Mouse (Mus musculus): ENCODE data around the gene Nav3.

Nav3 gene

DNA sequence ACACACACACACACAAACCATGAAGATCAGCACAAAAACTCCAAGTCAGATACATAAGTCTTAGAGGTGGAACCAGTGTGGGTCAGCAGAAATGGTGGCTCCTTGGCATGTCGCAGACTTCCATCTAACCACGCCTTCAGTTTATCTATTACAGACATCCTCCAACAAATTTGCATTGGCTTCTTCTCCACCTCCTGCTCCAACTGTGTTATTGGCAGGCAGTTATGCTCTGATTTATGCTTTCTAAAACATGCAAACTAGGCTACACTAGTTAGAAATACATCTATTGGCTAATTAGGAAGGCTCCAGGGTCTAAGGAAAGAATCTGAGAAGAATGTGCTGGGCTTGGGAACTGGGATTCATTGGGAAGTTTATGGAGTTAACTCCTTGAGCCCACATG, 75.2 kb downstream of the Nav3 start:
- no peak for DNase-seq (ENCODE audit: low spot score)

DNA sequence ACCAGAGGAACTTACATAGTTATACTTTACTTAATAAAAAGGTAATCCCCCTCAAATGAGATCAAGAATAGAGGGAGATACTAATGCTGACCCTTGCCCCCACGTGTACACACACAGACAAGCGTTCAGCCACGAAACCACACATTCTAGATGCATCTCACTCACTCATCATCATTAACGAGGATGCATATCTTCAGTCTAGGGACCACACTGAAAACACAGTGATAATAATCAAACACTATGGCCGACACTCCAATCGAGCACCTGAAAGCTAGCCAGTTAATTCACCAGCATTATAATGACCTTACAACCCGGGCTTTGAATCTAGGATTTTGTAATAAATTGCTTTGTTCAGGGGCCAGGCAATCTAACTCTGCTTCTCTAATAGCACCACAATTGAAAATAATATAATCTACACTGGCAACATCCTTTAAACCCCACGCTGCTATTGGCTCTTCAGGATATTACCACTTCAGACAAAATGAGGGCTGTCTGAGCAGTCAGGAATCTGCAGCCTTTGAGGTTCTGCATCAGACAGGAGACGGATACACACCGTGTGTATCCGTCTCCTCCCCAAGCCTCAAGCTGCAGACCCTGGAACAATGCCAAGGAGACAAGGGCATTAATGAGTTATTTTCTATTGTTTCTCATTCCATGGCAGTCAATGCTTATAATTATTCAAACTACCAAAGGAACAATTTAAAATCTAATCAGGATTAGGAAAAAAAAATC, 83.1 kb downstream of the Nav3 start:
- no peak for DNase-seq (ENCODE audit: low spot score)

DNA sequence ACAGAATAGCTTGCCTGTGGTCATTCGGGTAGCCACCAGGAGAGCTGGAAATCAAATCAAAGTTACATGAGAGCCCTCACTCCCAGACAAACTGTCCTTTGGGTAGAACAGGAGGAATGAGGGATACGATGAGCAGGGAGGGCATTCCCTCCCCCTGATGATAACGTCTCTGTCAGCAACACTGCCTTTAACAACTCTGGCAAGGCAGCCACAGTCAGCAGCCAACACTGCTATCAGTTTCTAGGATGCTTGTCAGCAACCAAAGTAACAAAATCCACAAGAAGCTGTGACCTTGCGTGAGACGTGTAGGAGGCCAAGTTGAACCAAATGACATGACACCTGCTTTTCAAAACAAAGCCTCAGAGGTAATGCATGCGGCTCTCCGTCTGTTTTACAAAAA, 103.9 kb downstream of the Nav3 start:
- DNase-seq (ENCODE audit: low spot score): no peak

DNA sequence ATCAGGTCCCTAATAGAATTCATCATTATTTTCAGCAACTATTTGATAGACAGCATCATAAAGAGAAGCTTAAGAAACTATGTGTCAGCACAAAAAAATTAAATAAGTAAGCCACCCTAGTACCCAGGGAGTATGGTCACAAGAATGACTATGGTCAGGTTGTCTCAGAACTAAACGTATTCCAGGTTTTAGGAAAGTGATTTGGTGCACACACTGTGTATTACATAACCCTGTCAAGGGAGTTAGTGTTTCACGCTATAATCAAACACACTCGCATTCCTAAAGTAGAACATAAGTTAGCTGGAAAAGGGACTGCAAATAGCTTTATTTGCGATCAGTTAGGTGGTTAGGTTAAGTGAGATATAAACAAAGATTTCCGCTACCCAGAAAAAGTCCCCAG, 126.0 kb downstream of the Nav3 start:
- DNase-seq (ENCODE audit: low spot score): no peak

DNA sequence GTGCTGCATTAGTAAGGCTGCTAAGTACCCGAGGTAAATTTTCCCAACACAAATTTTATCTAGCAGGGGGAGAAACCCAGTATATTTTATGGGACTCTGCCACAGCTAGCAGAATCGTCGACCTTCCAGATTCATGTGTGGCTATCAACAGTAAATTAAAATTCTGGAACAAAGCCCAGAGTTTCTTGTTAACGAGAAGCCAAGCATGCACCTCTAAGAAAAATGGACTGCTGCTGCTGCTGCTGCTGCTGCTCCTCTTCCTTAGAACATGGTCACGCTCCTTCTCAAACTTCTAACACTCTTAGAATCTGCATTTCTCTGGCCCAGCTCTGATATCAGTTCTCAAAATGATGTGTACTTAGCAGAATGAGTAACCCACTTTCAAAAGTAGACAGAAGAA, 126.4 kb downstream of the Nav3 start:
- DNase-seq (ENCODE audit: low spot score): no peak

DNA sequence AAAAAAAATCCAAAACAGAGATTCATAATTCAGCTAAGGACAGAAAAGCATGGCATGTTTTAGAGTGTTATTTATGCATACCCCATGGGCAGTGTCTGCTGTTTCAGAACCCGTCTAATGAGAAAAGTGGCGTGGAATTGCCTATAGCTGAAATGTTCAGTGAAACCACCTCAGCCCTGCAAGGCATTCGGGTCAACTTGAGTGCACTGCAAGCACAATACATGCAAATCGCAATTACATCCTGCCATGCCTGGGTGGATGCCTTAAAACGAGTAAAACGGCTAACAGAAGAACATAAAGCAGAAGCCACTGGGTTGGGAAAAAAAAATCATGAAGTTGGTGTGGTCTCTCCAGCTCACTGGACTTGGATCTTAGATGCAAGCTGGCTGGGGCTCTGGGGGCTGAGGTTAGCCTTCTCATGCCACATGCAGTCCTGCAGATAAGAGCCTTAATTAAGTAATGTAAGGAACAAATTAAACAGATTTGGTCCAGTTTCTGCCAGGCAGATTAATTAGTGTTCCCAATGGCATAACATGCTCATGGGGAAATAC, 133.8 kb downstream of the Nav3 start:
- DNase-seq (ENCODE audit: low spot score): no peak

DNA sequence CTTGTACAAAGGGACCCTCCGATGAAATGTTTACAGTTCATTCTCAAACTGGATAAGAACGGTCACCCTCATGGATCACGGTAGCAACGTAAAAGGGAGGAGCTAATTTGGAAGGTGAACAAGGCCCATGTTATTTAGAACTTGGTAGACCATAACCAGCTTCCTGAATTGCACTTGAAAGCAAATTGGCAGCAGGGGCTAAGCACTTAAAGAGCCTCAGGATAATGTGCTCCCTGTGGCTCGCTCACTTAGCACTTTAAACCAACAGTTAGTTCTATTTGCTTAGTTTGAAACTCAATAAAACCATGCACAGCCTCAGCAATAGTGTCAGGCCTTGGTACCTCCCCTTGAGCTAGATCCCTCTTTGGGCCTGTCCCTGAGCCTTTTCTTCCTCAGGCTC, 138.7 kb downstream of the Nav3 start:
- DNase-seq (ENCODE audit: low spot score): no peak

DNA sequence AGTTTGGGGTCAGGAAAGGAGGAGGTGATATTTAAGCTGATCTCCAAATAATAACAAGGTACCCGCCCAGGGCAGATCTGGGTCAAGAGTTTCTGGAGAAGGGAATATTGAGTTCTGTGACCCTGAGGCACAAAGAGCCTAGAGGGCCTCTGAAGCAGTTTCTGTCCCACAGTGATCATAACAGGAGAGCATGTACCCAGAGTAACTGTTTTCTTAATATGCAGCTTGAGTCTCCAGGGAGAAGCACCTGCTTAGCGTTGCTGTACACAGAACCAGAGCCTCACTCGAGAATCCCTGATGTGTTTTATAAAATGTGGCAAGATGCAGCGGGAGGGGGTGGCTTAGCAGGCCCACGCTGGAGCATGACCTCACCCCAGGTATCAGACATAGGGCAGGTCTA, 141.5 kb downstream of the Nav3 start:
- no peak for DNase-seq (ENCODE audit: low spot score)

DNA sequence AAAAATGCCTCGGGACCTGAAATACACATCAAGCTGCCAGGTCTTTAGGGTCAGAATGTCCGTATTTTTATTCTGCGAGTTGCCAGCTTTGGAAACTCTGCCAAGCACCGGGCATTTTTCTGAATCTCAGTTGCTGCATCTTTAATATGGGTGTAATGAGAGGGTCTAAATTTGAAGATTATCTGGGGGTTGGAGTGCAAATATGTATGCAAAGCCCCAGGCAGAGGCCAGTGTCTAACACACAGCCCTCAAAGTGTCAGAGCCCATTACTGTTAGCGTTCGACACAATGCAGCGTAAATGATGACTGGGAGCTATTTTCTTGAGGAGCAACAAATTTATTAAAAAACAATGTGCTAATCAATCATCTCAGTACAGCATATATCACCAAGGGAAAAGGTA, 142.0 kb downstream of the Nav3 start:
- DNase-seq (ENCODE audit: low spot score): no peak

DNA sequence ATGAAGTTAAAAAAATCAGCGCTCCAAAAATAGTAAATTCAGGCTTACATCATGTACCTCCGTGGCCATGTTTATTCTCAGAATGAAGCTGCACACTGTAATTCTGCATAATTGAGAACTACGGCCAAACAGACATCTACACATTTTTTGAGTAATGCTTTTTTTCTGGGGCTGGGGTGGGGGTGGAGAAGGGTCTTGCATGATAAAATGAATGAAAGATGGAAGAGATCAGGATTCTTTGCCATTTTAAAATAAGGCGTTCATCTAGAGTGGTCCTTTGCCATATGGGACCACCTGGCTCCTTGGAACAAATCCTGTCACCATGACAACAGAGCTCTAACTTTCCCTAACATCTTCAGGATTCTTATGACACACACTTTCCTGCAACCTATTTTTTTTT, 146.5 kb downstream of the Nav3 start:
- DNase-seq (ENCODE audit: low spot score): no peak

DNA sequence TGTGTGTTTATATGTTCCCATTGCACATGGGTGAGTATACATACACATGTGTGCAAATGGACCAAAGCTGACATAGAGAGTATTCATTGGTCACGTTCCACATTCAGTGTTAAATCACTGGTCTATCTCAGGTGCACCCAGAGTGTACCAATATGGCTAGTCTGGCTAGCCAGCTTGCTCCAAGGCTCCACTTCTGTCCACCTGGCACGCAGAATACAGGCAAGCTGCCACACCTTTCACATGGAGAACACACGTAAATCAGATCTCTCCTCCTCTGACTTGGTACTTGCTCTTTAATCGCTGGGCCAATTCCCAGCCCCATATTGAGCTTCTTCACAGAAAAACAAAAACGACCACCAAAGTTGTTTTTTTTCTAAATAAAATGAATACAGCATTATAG, 150.4 kb downstream of the Nav3 start:
- no peak for DNase-seq (ENCODE audit: low spot score)

DNA sequence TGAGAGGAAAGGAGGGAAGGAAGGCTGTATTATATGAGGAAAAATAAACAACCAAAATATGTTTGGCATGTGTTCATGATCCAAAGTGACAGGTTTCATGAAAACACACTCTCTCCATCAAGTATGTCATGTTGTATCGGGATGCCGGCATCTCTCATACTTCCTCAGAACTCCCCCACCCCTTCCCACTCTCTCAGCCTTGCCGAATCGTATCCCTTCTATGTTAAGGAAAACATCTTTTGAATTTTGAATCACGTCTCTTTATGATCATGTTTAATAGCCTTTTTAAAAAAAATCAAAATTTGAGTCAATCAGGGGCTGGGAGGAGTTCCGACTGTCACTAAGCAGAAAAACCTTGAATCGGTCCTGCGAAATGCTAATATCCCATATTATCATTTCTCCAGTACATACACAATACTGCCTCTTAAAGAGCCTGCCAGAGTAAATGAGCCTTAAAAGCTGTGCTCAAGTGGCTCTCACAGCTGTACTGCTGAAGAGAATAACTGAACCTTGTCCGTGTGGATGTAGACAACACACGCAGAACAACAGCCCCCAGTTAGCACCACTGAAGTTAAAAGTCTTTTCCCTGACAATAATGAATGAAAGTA, 165.9 kb downstream of the Nav3 start:
- DNase-seq (ENCODE audit: low spot score): no peak

DNA sequence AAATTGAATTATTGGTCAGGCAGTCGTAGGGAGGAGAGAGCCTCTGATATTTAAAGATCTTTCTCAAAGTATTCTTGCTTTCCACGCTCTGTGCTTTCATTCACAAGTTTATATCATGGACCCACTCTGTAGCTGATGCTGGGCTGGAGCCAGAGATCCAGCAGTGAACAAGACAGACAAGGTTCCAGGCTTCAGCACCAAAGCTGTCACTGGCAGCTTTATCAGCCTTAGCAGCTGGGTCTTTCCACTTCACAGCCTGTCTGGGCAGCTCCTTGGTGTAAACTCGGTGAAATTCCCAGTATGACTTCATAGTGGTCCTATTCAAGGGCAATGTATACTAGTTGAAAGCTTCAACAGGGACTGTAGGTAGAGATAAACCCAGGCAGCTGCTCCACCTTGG, 172.1 kb downstream of the Nav3 start:
- peak; percentile 1 for DNase-seq (ENCODE audit: low spot score)

DNA sequence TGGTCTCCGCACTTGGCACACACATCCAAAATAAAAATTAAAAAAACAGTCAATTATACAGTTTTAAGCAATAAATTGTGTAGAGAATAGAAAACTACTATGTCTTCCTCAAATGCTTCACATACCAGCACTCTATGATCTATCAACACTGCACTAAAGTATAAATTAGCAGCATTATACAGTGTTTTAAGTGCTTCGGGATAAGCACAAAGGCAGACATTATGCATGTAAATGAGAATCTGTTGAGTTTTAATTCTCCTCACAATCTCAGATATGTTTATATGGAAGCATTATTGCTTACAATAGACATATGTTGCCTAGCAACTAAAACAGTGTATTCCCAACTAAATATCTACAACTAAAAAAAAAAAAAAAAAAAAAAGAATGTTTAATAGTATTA, 183.2 kb downstream of the Nav3 start:
- no peak for DNase-seq (ENCODE audit: low spot score)

DNA sequence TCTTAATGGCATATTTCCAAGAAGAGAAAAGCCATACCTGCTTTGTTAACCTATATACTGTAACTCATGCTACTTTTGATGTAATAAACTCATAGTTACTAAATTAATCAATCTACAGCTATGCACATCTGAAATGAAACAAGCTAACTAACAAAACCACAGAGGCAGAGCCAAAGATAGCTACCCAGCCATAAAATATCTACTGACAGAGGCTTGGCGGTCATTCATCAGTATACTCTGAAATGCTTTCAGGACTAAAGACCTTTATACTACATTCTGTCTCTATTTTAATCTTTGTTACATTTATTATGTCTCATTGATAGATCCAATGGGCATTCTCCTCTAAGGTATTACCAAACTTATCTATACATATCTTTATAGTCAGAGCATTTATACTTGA, 185.4 kb downstream of the Nav3 start:
- DNase-seq (ENCODE audit: low spot score): no peak

DNA sequence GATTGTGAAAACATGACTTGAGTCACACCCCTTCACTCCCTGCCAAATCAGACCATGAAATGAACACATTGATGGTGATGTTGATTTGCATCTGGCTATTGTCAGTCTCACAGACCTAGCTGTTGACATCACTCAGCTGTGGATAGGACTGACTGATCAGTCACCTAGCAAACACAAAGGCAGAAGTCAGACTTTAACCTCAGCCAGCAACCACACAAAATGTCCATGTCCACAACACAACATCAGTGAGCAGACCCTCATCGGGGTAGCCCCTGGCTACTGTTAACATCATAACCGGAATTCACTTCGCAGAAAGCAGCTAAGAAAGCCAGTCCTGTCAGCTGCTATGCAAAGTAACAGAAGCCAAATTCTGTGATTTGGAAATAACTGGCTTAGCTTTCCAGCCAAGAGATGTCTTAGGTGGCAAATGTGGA, 213.9 kb downstream of the Nav3 start:
- DNase-seq (ENCODE audit: low spot score): peak; percentile 34

DNA sequence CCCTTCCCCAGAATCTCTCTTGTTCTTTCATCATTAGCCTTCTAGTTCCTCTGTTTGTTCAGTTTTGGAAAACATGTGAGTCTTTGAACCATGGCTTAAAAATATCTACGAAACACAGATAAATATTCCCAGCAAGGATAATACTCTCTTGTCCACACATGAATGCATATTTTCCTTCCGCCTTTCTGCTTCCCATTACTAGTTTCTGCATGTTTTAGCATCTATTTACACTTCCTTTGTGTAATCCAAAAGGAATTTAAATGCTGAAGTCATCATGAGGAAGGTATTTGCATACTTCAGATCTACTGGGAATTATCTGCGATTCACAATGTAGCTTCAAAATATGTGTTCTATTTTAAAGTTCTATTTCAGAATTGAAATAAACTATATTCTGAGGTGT, 215.3 kb downstream of the Nav3 start:
- DNase-seq (ENCODE audit: low spot score): no peak

DNA sequence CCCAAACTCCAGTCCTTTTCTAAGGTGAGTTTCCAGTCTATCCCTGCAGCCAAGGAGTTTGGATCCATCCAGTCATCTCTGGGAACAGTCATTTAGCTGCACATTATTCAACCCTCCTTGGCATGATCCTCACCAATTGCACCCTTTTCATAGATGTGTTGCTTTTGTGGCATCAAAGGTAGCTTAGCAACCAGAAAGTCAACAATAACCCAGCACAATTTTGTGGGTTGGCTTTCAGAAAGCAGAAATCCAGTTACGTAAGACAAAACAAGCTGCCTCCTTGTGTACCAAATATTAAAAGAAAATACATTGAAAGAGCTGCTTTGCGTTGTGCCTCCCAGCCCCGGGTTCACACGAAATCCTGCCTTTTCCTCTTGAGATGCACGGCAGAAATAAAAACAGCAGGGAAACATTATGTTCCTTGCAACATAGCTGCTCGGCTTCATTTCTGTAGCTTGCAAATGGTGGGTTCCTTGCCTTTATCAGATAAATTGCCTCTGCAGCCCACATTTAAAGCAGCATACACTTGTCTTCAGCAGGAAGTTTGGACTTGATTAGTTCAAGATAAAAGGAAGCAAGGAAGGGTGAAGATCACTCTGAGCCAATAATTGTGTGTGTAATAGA, 222.6 kb downstream of the Nav3 start:
- DNase-seq (ENCODE audit: low spot score): peak; percentile 23

DNA sequence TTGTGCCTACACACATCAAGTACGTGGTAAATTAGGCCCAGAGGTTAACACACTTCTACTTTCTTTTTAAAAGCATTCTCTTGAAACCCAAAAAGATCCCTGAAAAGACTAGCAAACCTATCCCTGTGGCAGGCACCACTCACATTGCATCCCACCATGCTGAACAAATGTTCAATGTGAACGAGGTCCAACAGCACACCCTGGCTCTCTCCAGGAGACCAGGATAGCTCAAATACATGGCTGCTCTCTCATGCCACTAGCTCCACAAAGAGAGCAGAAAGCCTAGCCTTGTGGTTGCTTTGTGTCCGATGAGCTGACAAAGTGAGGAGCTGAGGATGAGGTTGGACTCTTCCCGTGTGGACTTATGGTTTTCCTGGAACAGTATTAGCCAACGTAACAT, 249.6 kb downstream of the Nav3 start:
- DNase-seq (ENCODE audit: low spot score): no peak

DNA sequence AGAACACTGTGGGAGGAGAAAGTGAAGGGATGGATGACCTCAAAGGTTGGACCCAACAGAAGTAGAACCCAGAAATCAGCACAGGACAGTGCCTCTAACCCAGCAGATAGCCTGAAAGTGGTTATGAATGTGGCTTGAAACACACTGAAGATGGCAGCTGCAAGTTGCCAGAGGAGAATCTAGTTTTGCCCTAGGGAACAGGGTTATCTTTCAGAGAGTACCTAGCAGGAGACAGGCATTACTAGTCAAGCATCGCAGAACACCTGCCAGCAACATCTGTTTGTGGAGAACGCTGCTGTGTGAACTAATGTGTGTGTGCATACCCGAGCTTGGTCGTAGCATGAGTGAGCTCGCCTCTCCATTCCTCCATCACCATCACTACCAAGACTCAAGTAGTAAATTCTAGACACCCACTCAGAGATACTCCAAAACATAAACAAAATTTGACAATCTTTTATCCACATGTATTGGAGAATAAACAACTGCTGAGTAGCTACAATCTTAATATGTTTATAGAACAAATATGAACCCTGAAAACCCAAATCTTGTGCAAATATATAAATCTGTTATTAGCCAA, 251.8 kb downstream of the Nav3 start:
- no peak for DNase-seq (ENCODE audit: low spot score)

DNA sequence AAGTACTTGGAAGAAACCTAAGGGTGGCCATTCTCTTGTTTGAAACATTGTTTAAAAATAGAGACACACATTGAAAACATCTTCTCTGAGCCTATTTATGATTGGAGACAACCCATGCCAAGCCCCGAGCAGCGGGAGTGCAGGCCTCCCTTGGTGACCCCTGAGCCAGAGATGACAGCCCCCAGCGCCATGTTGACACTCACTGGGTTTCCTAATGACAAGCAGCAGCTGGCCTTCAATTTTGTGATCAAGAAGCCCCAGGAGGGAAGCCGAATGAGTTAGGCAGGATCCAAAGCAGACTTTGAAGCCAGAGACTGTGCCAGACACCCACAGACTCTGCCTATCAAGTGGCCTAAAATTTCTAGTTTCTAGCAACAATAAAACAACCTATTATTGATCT, 263.1 kb downstream of the Nav3 start:
- peak; percentile 20 for DNase-seq (ENCODE audit: low spot score)

DNA sequence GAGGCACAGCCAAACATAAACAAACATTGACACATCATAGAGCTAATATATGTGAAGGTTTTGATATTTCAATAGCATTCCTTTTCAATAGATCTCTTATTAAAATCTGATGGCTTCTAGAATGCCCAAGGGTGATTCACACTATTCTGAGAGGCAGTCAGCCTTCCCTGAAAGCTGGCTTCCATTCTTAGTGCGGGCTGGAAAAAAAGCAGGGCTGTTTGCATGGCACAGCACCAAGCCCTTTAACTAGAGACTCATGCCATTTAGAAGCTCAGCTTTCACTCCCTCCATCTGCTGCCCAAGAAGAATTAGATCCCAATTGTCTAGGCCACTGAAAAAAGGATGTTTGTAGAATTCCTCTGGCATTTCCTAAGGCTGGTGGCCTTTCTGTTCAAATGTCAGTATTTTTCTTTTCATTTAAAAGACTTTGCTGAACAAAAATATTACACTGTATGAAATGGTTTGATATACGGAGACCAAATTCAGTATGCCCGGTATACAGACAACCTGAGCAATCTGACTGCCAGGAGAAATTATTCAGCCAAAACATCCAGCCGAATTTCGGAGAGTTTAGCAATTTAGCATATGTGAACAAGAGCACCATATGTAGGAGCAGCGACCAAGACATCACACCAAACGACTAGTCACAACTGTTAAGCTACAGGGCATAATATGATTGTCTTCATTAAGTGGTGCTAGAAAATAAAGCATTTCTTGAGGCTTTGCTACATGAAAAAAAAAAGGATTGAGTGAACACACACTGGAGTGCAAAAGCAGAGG, 263.8 kb downstream of the Nav3 start:
- no peak for DNase-seq (ENCODE audit: low spot score)
